Mouse (Mus musculus): Measurements from ENCODE around the gene Nxf7. TPM values are rescaled to one million over a fixed set of nuclear protein-coding genes. Genes with fewer than 3 reads are reported as not detected.
"Not testable (repeated sequence)": the region's sequence is repeated elsewhere in the genome, so short reads cannot be mapped to it uniquely, and the experiment has no call there.

Gene Nxf7
- total RNA-seq (2021): not detected
- long read RNA-seq, experiment 1: 0 reads
- long read RNA-seq, experiment 2: 0 reads

DNA sequence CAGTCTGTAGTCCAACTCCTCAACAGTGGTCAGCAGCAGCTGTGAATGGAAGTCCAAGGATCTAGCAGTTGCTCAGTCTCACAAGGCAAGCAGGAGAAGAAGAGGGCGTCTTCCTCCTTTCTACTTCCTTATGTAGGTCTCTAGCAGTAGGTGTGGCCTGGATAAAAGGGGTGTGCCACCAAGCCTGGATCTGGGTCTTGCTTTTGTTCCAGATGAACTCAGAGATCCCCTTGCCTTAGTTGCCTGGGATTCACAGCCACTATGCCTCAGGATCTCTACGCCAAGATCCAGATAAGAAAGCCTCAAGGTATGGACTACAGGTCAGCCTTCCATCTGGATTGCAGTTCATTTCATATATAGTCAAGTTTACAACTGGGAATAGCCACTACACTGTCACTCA is at the start of gene Nxf7:
Nxf7 (minus strand) TSS at position 101 of the 400 bp plus-strand sequence.
- intact Hi-C loops (cut with DNase I; ENCODE audit: low total_unique reads): no loop called here

DNA sequence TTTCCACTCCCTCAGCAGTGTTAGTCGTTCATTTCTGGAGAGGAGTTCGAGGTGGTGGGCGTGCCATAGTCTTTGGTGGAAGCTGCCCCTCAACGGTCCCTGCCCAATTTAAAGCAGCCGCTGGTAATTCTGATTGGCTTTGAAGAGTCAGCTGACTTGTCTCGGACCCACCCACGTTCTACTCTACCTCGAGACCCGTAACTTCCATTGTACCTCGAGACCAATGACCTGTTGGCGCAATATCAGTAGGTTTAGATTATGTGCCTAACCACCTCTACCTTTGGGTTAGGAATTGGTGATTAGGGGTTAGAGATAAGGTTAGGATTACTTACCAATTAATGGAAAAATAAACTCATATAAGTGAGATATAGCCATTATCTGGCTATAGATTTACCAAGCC is 29.0 kb upstream of the Nxf7 start, which contains the start of gene Prame:
Prame (minus strand) TSS at position 101 of the 400 bp plus-strand sequence.
- no peak for DNase-seq
- intact Hi-C loops (cut with DNase I; ENCODE audit: low total_unique reads): no loop called here

More for the DNA sequence above, at the start of gene Nxf7:
- no peak for DNase-seq

DNA sequence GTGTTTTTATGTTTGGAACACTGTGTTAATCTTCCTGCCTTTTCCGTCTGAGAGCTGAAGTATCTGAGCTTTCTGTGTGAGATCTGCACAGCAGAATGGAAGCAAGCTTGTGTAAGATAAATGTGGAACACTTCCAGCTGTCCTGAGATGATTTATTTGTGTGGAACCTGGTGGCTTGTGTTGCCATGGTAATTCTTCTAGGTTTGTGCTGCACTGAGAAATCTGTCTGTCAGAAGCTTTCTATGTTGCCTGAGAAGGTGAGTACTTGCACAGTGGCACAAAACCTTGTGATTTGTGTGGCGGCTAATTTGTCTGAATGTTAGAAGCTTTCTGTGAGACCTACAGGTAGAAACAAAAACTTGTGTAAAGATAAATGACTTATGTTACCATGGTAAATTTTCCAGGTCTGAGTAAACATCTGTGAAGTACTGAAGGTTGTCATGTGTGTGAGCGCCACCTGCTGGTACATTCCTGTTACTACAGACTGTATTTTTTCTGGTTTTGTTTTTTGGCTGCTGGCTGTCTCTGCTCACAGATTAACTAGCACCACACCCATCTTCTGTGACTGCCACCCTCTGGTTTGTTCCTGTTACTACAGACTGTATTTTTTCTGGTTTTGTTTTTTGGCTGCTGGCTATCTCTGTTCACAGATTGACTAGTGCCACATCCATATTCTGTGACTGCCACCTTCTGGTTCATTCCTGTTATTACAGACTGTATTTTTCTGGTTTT is 2.9 kb upstream of the Nxf7 start:
- DNase-seq: peak; percentile 5
- intact Hi-C loops (cut with DNase I; ENCODE audit: low total_unique reads): loop anchor here (5.0 kb wide), 1 partner anchor 46 kb away; no protein-coding TSS in a partner anchor

DNA sequence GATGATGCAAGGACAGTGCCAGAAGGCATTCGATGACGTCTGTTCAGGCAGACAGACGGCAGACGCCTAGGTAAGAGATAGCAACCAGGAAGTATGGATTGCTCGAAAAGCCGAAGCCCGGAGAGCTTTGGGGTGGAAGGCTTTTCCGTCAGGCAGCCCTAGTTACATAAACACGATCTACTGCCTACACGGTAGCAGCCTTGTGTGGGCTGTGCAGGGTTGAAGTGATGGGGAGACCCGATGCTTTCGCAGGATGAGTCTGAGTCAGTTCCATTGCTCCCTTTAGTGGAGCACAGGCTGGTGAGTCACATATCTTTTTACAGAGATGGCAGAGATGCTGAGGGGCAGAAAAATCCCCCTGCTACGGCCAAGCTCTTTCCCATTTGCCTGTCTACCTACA is 481 bp downstream of the Nxf7 start:
- intact Hi-C loops (cut with DNase I; ENCODE audit: low total_unique reads): no loop called here
- DNase-seq: no peak

DNA sequence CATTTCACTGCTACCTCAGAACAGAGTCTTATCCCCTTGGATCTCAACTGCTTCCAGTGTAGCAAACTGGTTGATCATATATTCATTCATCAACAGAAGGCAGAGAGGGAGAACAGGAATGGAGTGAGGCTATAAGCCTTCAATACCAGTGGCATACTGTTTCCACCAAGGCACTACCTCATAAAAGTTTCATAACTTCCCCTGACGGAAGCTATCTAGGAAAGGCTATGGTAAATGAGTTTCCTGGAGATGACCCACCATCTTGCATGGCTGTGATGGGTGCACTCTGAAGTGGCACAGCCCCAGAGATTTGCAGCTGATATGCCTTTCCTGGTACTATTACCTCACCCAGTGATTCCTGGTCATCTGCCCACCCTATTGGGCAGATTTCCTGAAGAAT is 22.2 kb downstream of the Nxf7 start:
- DNase-seq: no peak
- intact Hi-C loops (cut with DNase I; ENCODE audit: low total_unique reads): no loop called here

DNA sequence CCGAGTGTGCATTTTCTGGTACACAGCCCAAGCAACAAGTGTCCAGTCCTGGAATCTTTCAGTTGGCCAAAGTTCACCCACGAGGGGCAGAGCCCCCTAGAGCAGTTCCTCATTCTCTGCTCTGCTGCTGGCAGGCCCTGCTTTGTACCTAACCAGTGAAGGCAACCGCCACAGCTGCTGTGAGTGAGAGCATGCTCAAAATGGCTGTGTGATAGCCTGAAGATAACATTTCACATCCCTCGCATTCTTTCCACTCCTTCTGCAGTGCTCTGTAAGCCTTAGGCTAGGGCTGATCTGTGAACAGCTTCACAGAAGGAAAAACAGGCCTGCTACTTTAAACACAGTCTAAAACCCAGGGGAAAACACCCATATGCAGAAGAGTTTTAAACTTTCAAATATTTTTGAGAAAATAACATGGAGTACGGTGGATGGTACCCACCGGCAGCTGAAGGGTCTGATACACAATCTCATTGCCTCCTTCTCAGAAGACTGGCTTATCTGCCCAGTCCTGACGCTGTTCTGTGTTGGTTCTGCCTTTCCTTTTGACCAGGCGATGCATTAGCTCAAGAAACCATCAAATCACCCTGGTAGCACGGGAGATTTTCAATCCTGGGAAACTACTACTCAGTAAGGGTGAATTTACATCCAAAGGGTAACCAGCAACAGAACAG is 23.5 kb downstream of the Nxf7 start:
- intact Hi-C loops (cut with DNase I; ENCODE audit: low total_unique reads); DNase-seq: not testable (repeated sequence)

DNA sequence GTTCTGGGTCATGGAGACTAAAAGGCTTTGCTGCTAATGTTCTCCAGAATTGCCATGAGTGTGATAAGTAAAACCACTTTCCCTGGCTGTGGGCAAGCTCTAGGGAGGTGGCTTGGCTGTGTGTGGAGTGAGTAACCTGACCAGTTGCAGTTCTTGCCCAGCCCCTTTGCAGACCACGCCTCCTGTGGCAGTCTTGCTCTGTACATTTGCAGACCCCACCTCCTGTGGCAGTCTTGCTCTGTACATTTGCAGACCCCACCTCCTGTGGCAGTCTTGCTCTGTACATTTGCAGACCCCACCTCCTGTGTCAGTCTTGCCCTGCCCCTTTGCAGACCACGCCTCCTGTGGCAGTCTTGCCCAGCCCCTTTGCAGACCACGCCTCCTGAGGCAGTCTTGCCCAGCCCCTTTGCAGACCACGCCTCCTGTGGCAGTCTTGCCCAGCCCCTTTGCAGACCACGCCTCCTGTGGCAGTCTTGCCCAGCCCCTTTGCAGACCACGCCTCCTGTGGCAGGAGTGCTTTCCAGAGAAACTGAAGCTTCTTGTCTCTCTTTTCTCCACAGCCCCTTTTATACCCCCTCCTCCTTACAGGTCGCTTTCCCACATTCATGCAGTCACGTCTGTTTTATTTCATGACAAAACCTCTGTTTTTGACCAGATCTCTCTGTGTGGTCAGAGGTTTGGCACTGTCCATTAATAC is 24.2 kb downstream of the Nxf7 start:
- intact Hi-C loops (cut with DNase I; ENCODE audit: low total_unique reads); DNase-seq: not testable (repeated sequence)

DNA sequence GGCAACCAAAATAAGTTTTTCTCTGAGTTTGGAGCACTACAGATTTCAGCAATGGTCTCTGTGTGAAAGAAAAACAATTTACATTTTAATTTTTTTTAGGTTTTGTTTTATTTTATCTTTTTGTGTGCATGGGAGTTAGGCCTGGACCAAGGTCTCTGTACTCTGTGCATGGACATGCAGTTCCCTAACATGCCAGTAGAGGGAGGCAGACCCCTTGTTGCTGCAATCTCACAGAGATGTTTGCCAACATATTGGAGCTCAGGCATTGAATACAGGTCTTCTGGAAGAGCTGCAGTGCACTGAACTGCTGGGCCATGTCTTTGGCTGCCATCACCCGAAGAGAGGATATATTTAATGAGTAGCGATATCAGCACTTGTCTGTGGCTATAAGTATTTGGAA is 29.1 kb downstream of the Nxf7 start:
- intact Hi-C loops (cut with DNase I; ENCODE audit: low total_unique reads): not testable (repeated sequence)
- peak; percentile 13 for DNase-seq

DNA sequence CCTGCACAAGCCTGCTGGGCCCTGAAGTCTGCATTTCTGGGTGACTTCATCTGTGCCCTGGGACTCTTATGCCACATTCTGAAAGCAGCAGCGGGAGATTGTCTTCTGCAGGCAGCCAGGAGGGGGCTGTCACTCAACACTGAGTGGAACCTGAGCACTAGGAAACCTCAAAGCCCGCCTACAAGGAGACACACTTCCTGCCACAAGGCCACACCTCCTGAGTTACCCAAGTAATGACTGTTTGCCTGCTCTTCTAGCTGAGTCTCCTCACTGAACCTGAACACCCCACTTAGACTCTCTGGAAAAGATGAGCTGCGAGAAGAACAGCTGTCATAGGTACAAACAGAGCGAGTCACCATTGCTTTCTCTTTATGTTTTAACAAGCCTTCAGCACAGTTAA is 33.6 kb downstream of the Nxf7 start:
- intact Hi-C loops (cut with DNase I; ENCODE audit: low total_unique reads); DNase-seq: not testable (repeated sequence)

DNA sequence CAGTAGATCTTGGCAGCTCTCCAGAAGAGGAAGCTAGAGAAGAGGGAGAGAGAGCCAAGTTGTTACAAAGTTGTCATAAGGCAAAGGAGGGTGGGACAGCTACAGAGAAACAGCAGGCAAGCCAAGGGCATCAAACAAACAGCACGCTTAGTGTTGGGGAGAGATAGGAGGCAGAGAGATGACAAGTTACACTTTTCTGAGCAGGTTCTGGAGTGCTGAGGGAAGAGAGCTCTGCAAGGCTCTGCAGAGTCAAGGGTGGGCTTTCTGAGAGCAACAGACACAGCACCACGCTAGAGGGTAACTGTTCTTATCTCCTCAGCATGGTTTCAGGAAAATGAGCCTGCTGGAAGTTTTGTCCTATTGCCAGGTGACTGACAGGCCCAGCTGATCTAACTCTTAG is 35.7 kb downstream of the Nxf7 start:
- DNase-seq: no peak
- intact Hi-C loops (cut with DNase I; ENCODE audit: low total_unique reads): no loop called here

DNA sequence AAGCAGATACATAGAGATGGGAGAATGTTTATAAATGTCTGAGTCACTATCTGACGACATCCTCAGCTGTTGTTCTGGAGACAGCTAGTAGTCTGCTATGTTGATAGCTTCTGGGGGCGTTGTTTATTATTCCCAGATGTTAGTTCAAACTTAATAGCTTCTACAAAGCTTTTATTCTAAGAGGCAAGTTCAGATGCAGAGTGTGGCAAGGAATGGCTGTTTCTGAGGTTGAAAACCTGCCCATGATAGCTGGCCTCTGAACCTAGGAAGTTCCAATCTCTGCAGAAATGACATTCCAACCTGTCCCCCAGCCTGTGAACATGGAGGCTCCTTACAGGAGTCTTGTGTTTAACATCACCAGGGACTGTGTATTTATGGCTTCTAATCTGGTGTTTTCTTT is 36.9 kb downstream of the Nxf7 start:
- intact Hi-C loops (cut with DNase I; ENCODE audit: low total_unique reads); DNase-seq: not testable (repeated sequence)

DNA sequence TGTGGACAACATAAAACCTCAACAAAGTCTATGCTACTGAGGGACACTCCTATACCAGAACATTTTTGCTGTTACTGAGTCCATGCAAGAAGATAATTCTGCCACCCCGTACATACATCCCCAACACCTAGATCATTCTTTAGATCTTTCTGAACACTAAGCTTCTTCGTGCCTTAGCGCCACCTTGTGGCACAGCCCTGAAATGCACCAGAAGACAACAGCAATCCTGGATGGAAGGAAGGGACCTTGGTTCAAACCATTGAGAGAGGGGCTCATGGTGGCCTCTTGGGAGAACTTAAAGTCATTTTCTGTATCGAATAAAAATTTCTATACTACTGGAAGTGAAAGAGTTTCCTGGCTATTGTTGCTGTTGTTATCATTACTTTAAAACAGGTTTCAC is 37.6 kb downstream of the Nxf7 start:
- intact Hi-C loops (cut with DNase I; ENCODE audit: low total_unique reads): not testable (repeated sequence)
- peak; percentile 23 for DNase-seq

DNA sequence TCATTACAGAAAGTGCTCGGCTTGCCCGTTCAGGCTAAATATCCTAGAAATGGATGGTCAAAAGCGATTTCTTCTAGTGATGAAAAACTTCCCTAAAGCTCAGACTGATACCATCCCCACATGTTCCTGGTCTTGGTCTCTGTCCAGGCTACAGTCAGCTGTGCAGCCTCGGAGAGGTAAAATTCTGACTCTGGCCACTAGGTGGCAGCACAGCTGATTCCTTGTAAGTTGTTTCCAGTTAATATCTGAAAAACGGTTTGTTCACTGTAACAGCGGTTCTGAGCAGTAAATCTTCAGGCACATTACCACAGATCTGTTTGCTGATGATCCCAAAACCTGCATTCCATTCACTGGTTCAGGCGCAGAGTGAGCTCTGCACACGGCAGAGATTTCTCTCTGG is 38.9 kb downstream of the Nxf7 start:
- intact Hi-C loops (cut with DNase I; ENCODE audit: low total_unique reads): not testable (repeated sequence)
- DNase-seq: peak; percentile 12

Other genes starting within 250 kb of the Nxf7 start
- not detected for gene Gm5128, start 225.5 kb downstream of the Nxf7 start, total RNA-seq (2021)
- not detected for gene Gm7903, start 164.9 kb downstream of the Nxf7 start, total RNA-seq (2021)
- not detected for gene AV320801, start 104.2 kb downstream of the Nxf7 start, total RNA-seq (2021)
- gene Prame, start 28.9 kb upstream of the Nxf7 start, total RNA-seq (2021): not detected
- gene Tcp11x2, start 95.0 kb upstream of the Nxf7 start, total RNA-seq (2021): not detected
- not detected for gene Tmsb15a, start 126.5 kb upstream of the Nxf7 start, total RNA-seq (2021)
- gene Armcx5, start 144.0 kb upstream of the Nxf7 start, total RNA-seq (2021): 1 to 10 TPM; 3.5 to 3.9 TPM
- 10 to 100 TPM; 14.6 to 17.4 TPM for gene Gprasp1, start 144.0 kb upstream of the Nxf7 start, total RNA-seq (2021)
- 1 to 10 TPM; 7.9 to 8.8 TPM for gene Bhlhb9, start 198.8 kb upstream of the Nxf7 start, total RNA-seq (2021)
- 1 to 10 TPM; 1.4 to 2.1 TPM for gene Gprasp2, start 240.3 kb upstream of the Nxf7 start, total RNA-seq (2021)

Data from gastrocnemius, postnatal 14 days (tissue).